Mouse (Mus musculus): ENCODE data around the gene Mtmr12.
"Not testable (repeated sequence)": the region's sequence is repeated elsewhere in the genome, so short reads cannot be mapped to it uniquely, and the experiment has no call there.

The Mtmr12 gene

DNA sequence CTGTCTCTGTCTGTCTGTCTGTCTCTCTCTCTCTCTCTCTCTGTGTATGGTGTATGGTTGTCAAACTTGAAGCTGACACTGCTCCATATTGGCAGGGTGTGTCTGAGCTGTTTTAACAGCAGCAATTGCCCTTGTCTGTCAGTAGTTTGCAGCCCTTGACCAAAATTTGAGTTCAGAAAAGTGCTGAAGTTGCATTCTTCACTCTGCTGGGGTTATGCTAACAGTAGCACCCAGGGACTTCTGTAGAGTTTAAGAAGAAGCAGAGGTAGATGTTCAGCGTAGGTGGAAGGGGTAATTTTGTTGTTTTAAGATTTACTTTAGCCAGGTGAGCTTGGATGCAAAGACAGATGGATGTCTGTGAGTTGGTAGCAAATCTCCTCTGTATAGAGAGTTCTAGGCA lies 7.4 kb downstream of the Mtmr12 start:
- no peak for DNase-seq

- peak; percentile 51 to 57 for DNase-seq
Measured at GRCm38 (mm10) chr15:12214531-12215414, 9.9 kb downstream of the Mtmr12 start.

DNA sequence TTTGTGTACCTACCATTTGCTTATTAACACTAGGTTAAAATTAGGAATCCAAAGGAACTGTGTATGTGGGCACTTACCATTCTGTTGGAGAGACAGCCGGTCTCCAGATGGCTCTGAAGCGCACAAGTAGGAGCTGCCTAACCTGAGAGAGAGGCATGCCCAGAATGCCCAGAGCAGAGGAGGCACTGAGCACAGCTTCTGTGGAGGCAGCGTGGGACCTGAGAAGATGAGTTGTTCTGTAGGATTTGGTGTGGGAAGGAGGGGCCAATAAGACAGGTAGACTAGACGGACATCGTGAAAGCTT lies 10.5 kb downstream of the Mtmr12 start:
- DNase-seq: peak; percentile 74 to 79

DNA sequence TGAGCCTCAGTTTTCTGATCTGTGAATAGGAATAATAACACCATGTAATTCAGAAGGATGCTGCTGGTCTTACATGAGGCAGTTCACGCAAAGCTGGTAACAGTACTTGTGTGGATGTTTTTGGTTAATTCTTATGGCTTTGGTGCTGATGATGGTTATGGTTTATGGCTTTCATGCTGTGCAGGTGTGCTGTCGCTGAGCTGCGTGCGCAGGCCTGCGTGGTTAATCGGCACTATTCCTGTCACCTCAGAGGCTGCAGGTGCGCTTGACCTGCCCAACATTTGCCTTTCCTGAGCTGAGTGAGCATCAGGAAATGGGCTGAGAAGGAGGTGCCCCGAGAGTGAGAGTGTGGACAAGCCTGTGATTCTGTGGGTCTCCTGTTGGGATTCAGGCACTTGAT lies 11.3 kb downstream of the Mtmr12 start:
- no peak for DNase-seq

- no peak for DNase-seq
Measured at GRCm38 (mm10) chr15:12216798-12217197, 12.0 kb downstream of the Mtmr12 start.

- DNase-seq: not testable (repeated sequence)
Measured at GRCm38 (mm10) chr15:12217332-12217731, 12.5 kb downstream of the Mtmr12 start.

GRCm38 (mm10) chr15:12217849-12218248 lies 13.0 kb downstream of the Mtmr12 start:
- no peak for DNase-seq

DNA sequence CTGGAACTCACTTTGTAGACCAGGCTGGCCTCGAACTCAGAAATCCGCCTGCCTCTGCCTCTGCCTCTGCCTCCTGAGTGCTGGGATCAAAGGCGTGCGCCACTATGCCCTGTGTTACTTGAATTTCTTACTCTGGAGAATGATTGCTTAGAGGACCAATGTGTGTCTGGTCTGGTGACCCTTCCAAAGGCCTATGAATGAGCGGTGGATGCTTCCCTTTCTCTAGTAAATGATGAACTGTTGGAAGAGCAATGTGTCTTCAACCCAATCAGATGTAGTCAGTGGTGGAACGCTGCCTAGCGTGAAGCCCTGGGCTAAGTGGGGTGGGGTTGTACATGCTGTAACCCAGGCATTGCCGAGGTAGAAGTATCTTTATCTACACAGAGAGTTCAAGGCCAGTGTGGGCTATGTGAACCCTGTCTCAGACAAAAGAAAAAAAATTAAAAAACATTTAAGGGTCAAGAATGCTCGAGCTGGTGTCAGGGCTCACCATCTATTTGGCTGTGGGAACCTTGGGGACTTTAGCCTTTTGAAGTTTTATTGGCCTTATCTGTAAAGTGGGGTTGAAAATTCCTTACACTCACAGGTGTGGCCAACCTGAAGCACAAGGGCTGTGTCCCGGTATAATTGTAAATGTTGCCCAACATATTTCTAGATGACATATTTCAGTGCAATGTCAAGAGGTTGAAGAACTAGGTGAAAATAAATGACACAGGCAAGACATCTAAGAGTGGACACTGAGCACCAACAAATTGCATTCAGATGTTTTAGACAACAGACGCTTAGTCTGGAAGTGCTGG lies 14.0 kb downstream of the Mtmr12 start:
- DNase-seq: no peak

- DNase-seq: no peak
Measured at GRCm38 (mm10) chr15:12221131-12221530, 16.3 kb downstream of the Mtmr12 start.

GRCm38 (mm10) chr15:12222564-12223302 lies 17.9 kb downstream of the Mtmr12 start:
- DNase-seq: no peak

DNA sequence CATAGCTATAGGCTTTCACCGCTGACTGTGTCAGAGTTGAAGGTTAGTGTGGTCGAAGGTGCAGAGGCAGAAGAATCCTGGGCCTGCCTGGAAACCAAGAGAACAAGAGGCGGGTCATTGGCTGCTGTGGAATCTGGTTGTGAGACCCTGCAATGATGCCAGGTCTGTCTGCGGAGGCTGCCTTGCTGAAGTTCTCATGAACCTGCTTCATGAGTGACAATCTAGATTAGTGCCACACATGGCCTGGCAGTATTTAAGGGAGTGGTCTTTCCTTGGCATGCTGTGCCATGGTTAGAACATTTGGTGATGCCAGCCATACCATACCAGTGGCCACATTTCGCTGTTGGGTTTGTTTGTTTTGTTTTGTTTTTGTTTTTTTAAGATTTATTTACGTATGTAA lies 18.6 kb downstream of the Mtmr12 start:
- no peak for DNase-seq

DNA sequence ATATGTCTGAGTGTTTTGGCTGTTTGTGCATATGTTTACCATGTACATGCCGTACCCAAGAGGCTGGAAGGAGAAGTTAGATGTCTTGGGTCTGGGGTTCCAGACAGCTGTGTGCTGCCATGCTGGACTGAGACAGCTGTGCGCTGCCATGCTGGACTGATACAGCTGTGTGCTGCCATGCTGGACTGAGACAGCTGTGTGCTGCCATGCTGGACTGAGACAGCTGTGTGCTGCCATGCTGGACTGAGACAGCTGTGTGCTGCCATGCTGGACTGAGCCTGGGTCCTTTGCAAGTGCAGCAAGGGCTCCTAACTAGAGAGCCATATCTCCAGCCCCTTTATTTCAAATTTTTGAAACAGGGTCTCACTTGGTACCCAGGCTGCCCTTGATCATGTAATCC lies 19.4 kb downstream of the Mtmr12 start:
- DNase-seq: no peak

- DNase-seq: no peak
Measured at GRCm38 (mm10) chr15:12225062-12225461, 20.2 kb downstream of the Mtmr12 start.

GRCm38 (mm10) chr15:12226908-12227307 lies 22.1 kb downstream of the Mtmr12 start:
- DNase-seq: no peak

DNA sequence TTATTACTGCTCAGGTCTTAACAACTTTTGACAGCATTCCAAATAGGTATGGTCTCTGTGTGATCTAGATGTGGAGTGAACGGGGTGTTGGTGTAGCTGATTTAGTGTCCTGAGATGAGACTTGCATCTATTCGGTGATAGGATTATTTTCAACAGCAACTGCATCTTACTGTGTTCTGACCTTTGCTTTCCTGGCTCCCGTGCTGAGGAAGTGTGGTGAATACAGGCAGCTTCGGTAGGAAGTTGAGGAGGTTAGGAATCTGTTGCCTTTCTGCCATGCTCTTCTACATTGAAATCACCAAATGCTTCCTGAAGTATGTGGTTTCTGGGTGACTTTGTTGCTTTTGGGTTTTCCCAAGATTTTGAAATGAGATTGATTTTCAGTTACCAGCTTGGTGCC lies 22.5 kb downstream of the Mtmr12 start:
- peak in 1 of 2 experiments; percentile 8 for DNase-seq

GRCm38 (mm10) chr15:12229603-12230242 lies 24.9 kb downstream of the Mtmr12 start:
- DNase-seq: no peak

DNA sequence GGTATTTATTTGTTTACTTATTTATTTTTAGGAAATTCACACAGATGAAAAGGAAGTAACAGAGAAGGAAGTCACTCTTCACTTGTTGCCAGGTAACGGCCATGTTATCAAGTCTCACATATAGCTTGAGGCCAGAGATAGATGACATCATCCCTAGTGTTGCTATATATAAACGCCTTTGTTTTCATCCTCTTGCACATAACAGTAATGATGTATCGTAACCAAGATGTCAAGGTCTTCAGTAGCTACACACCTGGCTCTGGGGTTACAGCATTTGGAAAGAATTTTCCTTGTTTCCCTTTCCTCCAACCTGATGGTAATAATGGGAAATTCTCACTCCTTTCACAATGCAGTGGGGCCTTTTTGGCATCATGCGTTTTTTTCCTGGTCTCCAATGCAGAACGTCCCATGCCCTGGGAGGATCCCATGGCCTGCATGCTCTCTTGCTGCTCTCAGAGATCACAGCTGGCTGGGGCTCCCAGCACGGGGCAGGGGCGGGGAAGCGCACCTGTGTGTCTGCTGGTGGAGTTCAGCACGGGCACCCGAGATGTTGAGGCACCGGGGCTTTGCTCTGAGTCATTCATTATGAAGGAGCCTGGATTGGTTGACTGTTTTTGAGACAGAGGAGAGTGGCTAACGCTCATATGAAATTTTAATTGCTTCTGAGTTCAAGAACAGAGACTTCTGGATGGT lies 25.6 kb downstream of the Mtmr12 start:
- no peak for DNase-seq

DNA sequence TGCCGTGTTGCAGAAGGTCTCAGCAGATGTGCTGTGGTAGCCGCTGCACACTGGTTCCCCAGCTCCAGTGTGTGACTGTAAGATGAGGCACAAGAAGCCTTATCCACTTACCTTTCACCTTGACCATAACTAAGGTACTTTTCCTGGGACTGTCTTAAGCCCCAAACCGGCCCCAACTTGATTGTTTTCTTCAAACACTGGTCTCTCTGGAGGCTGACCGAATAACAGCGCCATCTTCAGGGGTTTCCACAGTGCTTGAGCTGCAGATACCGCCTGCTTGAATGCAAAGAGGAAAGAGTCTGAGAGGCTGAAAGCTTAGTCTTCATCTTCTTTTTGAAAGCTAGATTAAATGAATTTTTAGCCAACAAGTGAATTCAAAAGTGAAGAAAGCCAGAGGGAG lies 26.6 kb downstream of the Mtmr12 start:
- no peak for DNase-seq

DNA sequence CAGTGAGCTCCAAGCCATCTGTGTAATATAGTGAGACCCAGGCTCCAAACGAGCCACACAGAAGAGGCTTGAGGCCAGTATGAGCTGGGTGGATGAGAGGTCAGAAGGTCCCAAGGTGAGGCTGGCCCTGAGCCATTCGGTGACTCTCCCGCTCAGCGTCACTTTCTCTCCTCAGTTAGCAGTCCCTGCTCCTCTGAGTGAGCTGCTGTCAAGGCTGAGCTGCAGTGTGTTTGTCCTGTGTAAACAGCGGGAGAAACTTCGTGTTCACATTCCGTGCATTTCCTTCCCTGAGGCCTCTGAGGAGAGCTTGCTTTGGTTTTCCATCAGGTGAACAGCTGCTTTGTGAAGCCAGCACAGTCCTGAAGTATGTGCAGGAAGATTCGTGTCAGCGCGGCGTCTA lies 27.6 kb downstream of the Mtmr12 start:
- no peak for DNase-seq

GRCm38 (mm10) chr15:12233021-12233420 lies 28.2 kb downstream of the Mtmr12 start:
- no peak for DNase-seq

DNA sequence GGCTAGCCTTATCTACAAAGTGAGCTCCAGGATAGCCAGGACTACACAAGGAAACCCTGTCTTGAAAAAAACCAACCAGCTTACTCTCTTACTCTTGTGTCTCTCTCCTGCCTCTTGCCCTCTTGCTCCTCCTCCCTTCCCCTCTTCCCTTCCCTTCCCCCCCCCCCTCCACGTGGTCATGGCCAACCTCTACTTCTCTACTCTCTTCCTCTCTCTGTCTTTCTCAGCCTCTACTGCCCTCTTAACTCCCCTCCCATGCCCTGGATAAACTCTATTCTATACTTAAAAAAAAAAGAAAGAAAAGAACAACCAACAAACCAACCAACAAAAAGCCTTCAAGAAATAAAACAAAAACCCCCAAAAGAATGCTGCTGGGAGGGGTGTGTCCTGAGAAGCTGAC lies 30.7 kb downstream of the Mtmr12 start:
- DNase-seq: no peak

GRCm38 (mm10) chr15:12235983-12236382 lies 31.2 kb downstream of the Mtmr12 start:
- DNase-seq: no peak

All from cerebellum, postnatal 25 days (tissue).